Mouse (Mus musculus): ENCODE data around the gene Ctrc. TPM values are rescaled to one million over a fixed set of nuclear protein-coding genes. Genes with fewer than 3 reads are reported as not detected.
"Not testable (repeated sequence)": the region's sequence is repeated elsewhere in the genome, so short reads cannot be mapped to it uniquely, and the experiment has no call there.

The Ctrc gene
- total RNA-seq, 2 experiments from 2014 or later = not detected

DNA sequence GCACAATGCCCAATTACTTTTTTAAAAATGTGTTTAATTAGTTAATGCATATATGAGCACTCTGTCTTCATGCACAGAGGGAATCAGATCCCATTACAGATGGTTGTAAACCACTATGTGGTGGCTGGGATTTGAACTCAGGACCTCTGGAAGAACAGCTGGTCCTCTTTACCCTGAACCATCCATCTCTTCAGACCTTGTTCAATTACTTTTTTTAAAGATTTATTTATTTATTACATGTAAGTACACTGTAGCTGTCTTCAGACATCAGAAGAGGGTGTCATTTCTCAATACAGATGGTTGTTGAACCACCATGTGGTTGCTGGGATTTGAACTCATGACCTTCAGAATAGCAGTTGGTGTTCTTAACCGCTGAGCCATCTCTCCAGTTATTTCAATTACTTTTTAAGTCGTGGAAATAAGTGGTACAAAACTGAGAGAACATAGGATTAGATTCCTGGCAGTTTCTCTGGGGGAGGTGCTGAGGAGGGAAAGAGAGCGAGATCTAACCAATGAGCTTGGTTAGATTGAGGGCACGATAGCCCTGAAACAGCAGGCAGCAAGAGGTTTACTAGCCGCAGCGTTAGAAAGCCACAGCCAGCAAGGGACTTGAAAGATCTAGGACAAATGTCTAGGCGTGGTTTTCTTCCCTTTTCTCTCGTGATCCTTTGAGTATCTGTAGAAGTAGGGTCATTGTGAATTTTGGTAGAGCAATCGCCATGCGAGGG lies 53.4 kb downstream of the Ctrc start:
- no peak for DNase-seq

DNA sequence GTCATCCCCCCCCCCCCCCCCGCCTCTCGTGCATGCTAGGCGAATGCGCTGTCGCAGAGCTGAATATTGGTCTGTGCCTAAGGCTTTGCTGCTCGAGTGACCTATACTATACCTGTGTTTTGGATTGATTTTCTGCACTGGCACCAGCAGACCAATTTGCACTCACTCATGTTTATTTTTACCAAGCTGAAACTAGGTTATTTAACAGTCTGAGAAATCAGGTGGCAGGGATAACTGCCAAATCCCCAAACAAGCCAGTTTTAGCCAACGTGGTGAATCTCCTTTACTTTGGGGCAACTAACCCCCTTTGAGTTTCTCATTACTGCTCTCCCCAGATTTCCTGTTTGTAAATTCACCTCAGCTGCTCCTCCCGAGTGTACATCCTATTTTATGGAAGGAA lies 54.2 kb downstream of the Ctrc start:
- intact Hi-C loops (cut with DNase I) = loop anchor here (2.0 to 10.0 kb wide), 3 partner anchors 129 to 647 kb away; partner anchors contain the start of genes Fbxo42 and Tmem82
- no peak for DNase-seq

More for the DNA sequence above, 53.4 kb downstream of the Ctrc start:
- intact Hi-C loops (cut with DNase I) = loop anchor here (5.0 to 10.0 kb wide), 2 partner anchors 175 to 648 kb away; partner anchors contain the start of genes Fbxo42 and Tmem82

DNA sequence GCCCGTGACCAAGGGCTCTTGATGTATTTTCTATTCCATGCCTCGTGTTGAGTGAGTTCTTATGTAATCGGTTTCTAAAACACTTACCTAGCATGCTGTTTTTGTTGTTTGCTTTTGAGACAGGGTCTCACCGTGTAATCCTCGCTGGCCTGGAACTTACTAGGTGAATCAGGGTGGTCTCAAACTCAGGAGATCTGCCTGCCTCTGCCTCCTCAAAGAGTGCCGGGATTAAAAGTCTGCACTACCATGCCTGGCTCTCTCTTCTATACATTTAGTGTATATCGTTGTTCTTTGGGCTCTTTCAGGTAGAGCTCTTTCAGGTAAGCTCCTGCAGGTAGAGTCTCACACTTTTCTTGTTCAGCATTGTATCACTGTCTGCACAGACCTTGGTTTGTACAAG lies 54.7 kb downstream of the Ctrc start:
- DNase-seq = no peak
- intact Hi-C loops (cut with DNase I) = loop anchor here (2.0 to 10.0 kb wide), 3 partner anchors 129 to 647 kb away; partner anchors contain the start of genes Fbxo42 and Tmem82

DNA sequence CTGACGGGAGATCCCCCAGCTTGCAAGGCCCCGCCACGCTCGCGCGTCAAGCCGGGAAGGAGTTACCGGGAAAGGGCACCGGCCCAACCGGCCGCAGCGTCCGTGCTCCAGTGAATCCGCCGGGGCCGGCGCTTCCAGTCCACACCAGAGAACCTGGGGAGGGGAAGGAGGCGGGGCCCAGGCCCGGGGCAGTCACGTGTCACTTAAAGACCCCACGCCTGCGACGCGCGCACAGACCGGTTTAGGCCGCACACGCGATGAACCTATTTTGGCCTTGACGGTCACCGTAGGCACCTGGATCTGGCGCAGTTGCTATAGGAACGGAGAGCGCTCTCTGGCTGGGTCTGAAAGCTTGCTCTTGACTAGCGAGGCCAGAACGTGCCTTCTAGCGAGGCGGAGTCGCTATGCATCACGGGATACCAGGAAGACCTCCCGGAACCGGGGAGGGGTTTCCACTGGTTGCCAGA lies 55.6 kb downstream of the Ctrc start, which contains the start of gene Dnajc16:
TSS of gene Dnajc16 (minus strand) at position 408 of the 467 bp plus-strand sequence.
- intact Hi-C loops (cut with DNase I) = loop anchor here (2.0 to 10.0 kb wide), 3 partner anchors 128 to 646 kb away; partner anchors contain the start of genes Fbxo42 and Tmem82
- DNase-seq = peak; percentile 93 to 95

DNA sequence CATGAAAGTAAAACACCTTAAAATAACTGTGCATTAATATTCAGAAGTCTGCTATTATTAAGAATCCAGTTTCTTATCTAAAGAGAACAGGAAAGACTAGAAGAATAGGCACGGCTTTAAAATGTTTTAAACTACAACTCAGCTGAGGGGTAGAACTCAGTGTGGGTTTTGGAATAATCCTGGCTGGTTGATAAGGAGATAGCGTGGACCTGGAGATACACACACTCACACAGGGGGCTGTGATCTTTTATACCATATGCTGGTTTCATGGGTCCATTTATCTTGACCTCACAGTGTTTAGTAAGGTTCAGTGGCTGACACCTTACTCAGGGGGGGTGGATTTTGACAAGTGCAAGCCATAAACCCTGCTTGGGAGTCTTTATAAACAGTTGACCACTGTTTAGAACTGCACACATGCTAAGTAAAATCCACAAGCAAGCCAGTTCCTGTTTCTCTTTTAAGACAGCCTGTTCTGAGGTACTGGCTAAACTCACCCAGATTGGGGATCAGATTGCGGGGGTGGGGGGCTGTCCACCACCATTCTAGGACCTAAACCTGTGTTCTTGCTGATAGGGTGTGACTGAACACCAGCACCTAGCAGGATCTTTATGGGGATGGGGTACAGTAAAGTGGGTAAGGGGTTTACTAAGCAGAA lies 56.5 kb downstream of the Ctrc start:
- intact Hi-C loops (cut with DNase I) = loop anchor here (2.0 to 10.0 kb wide), 4 partner anchors 67 to 645 kb away; partner anchors contain the start of genes Ddi2, Fbxo42 and Tmem82
- no peak for DNase-seq

DNA sequence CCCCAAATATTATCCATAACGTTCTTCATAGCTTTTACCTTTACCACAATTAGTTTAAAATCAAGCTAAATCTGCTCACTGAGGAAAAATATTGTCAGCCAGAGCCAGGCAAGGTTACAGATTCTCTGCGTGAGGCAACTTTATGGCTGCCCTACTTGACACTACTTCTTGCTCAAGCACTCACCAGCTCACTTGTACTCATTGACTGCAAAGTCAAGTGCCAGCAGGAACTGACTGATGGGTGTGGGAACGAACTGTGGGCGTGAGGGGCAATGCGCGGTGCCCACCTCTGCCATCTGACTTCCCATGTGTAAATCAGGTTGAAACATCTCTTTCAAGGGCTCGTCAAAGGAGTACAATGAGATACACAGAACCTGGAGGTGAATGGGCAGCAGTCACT lies 58.7 kb downstream of the Ctrc start:
- intact Hi-C loops (cut with DNase I) = loop anchor here (5.0 kb wide), 1 partner anchor 65 kb away; the partner anchor contains the start of gene Ddi2
- DNase-seq = no peak

DNA sequence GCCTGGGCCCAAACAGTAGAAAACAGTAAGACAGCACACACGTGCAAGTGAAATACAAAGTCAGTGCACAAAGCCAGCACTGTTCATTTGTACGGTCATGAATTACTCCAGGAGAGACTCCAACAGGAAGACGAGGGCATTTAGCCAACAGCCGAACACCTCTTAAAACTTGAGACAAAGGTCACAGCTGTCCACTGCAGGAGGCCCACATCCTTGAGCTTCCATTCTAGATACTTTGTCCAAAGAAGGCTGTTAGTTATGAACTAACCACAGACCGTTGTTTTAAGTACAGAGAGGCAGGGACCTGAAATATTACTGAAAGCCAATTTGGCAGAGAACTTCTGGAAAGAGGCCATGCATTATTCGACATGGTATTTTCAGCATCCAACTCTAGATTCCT lies 59.1 kb downstream of the Ctrc start:
- DNase-seq = no peak
- intact Hi-C loops (cut with DNase I) = loop anchor here (5.0 kb wide), 1 partner anchor 65 kb away; the partner anchor contains the start of gene Ddi2

DNA sequence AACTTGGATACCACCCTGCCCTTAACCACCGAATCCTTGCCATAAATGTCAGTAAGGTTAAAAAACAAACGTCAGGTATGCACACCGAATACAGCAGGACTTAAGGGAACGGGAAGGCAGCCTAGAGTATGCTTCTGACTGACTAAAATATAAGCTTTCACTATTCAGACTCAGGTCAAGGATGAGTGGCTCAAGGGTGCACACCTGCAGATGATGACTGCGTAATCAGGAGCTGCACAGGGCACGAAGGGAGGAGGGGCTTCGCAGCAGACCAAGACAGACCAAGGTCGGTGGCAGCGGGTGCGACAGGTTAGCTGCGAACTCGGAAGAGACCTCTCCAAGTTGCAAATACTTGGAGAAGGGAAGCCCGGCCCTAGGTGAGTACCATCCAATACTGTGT lies 60.0 kb downstream of the Ctrc start:
- intact Hi-C loops (cut with DNase I) = loop anchor here (5.0 kb wide), 1 partner anchor 64 kb away; the partner anchor contains the start of gene Ddi2
- no peak for DNase-seq

DNA sequence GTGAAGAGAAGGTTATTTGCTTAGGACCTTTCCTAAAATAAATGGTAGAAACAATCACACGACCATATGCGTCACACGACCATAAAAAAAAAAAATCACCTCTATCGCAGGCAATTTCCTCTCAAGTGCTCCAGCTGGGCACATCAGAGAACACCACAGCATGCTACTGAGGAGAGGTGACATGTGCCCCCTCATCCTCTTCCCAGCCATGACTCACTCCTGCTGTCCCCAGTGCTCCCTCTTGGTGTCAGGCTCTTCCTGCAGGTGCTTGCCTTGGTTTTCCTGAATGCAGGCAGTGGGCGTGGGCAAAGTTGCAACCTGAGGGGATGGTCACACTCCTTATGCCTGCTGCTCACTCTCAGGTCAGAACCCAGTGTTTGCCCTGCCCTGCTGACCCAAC lies 61.3 kb downstream of the Ctrc start:
- intact Hi-C loops (cut with DNase I) = loop anchor here (5.0 kb wide), 1 partner anchor 63 kb away; the partner anchor contains the start of gene Ddi2
- no peak for DNase-seq

DNA sequence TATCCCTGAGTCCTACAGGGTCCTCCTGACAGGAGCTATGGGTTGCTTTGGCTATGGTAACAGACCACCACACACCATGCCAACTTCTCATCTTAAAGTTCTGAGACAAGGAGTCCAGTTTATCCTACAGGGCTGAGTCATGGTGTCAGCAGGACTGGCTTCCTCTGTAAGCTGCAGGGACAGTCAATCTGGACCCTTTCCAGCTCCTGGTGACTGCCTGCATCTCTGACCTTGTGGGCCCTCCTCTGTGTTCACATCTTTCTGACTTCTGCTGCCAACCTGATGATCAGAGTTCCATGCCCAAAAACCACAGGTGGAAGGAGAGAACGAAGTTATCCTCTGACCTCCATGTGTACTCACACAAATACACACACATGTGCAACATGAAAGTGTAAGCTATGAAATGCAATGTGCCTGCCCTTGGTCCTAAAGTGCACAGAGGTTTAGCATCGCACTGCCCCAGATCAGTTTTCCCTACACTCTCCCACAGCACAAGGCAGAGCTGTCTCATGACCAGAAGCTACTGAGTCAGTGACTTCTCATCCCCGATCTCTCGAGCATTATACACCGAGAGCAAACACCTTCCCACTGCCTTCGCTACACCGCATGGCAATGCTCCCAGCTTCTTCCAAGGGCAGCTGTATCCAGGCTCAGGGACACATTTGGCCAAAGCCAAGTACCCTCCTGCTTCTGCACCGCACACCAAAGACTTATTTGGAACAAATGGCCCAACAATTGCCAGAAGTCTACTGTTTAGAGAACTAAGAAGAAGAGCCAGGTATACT lies 64.8 kb downstream of the Ctrc start:
- DNase-seq = no peak
- intact Hi-C loops (cut with DNase I) = no loop called here

DNA sequence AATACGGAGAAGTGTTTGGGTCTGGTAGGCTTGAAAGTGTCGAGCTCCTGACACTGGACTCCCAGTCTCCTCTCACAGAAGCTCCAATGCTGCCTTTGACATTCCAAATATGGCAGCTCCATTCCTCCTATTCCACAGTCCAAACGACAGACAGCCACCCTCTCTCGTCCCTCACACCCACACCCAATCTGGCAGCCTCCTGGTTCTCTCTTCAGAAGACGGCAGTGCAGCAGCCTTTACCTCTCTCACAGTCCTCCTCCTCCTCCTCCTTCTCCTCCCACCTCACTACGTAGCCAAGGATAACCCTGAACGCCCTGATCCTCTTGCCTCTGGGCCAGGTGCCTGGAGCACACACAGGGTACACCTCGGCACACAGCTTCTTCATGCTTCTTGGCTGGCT lies 66.3 kb downstream of the Ctrc start:
- DNase-seq = no peak
- intact Hi-C loops (cut with DNase I) = no loop called here

DNA sequence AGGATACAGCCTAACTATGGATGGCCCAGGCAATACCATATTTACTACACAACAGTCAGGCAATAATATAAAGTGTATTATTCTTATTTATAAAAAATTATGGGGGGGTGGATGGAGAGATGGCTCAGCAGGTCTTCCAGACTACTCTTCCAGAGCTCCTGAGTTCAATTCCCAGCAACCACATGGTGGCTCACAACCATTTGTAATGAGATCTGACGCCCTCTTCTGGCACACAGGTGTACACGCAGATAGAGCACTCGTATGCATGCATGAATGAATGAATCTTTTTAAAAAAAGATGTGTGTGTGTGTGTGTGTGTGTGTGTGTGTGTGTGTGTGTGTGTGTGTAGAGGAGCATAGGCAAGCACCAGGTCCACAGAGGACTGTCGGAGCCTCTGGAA lies 73.1 kb downstream of the Ctrc start:
- intact Hi-C loops (cut with DNase I) = not testable (repeated sequence)

DNA sequence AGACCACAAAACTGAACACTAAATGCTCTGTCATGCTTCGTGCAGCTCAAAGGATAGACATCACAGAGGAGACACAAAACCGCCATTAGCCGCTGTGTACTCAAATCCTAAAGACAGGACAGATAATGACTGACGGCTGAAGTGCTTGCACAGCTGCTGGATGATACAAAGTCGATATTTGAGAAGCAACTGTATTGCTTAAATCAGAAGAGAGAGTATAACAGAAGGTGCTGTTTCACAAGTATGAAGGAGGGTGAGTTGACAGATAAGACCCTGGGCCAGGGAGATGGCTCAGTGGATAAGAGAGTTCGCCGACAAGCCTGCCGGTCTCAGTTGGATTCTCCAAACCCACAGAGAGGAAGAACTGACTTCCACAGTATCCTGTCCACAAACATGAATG lies 74.3 kb downstream of the Ctrc start:
- intact Hi-C loops (cut with DNase I) = no loop called here
- no peak for DNase-seq

More for the DNA sequence above, 73.1 kb downstream of the Ctrc start:
- not testable (repeated sequence) for DNase-seq

DNA sequence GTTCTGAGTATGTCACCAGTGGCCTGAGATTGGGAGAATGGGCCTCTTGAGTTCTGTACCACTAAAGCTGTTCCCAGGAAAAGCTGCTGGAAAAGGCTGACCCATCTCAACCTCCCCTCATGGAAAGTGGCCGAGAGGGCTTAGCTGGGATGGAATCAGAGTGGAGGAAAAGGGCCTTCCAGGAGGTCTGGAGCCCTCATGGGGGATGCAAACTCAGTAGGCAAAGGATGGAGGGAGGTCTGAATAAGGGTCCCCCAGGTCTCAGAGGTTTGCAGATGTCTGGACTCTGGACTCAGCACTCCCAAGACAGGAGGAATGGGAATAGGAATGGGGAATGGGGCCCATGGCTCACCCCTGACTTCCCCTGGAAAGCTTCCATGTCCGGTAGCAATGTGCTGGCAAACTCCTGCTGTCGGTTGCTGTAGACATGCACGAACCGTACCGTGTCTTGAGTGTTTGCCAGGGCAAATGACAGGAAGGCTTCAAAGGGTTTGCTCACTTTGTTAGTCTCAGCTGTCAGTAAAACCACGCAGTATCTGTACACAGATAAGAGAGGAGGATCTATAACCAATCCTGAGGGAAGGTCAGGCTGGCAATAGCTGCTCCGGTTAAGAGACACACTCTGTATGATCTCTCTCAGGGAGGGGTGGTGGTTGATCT lies 76.5 kb downstream of the Ctrc start:
- intact Hi-C loops (cut with DNase I) = loop anchor here (5.0 kb wide), 1 partner anchor 47 kb away; the partner anchor contains the start of gene Ddi2
- no peak for DNase-seq

DNA sequence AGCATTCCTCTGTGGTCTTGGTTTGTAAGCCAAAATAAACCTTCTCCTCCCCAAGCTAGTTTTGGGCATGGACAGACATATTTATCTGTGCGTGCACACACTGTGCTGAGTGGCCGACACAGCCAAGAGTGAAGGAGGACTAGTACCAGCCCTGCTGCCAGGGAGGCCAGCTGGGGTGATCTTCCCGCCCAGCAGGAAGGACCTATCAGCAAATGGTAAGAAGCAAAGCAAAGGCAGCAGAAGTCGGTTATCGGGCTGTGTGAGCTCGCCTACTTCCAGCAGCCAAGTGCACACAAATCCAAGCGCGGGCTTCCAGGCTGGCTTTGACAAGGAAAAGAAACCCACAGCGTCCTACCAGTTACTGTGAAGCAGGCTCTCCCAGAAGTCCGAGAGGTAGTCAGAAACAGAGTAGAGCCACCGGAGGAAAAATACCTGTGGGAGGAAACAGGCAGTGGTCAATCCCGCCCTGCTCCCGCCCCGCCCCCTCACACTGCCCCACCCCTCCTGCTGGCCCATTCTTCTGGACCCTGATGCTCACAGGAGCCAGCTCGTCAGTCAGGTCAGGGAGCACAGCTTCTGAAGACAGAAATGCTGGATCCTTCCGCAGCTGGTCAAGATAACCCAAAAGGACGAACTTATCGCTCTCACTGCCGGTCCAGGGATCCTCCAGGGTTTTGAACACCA lies 78.7 kb downstream of the Ctrc start:
- intact Hi-C loops (cut with DNase I) = loop anchor here (5.0 kb wide), 1 partner anchor 45 kb away; the partner anchor contains the start of gene Ddi2

DNA sequence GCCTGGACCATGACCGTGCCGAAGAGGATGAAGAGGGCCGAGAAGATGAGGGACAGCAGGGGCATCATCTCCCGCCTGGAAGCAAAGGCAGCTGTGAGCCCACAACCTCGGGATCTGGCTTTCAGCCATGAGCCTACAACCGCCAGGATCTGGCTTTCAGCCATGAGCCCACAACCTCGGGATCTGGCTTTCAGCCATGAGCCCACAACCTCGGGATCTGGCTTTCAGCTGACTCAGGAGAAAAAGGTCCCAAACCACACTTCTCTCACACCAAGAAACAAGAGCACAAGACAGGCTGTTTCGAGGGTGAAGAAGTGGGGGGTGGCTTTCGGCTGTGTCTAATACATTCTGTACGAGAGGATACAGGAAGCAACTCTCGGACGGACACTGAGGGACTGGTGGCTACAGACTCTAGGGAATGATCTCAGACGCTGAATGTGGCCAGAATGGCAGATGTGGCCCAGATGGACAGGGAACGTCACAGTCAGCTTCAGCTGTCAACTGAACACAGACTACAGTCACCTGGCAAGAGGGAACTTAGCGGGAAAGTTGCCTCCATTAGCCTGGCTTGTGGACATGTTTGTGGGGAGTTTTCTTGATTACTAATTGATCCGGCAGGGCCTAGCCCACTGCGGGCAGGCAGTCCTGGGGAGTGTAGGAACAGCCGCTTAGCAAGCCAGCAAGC lies 79.3 kb downstream of the Ctrc start:
- peak; percentile 64 to 75 for DNase-seq

More for the DNA sequence above, 78.7 kb downstream of the Ctrc start:
- DNase-seq = no peak

DNA sequence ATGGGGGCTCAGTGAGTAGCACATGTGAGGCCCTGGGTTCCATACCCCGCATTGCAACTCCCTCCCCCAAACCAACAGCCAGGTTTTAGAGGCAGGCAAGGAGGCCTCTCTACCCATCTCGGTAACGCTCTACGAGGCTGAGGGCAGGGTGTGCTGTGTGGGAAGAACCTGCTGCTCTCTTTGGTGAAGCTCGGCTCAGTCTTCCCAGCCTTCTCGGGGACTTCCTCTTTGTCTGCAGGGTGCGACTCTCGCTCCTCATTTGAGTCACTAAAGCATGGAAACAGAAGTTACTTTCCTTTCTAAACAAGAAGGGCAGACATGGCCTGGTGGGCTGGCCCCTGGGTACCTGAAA lies 79.9 kb downstream of the Ctrc start:
- intact Hi-C loops (cut with DNase I) = loop anchor here (5.0 kb wide), 1 partner anchor 44 kb away; the partner anchor contains the start of gene Ddi2
- peak in 1 of 2 experiments; percentile 31 for DNase-seq

More for the DNA sequence above, 79.3 kb downstream of the Ctrc start:
- intact Hi-C loops (cut with DNase I) = loop anchor here (5.0 kb wide), 1 partner anchor 45 kb away; the partner anchor contains the start of gene Ddi2

DNA sequence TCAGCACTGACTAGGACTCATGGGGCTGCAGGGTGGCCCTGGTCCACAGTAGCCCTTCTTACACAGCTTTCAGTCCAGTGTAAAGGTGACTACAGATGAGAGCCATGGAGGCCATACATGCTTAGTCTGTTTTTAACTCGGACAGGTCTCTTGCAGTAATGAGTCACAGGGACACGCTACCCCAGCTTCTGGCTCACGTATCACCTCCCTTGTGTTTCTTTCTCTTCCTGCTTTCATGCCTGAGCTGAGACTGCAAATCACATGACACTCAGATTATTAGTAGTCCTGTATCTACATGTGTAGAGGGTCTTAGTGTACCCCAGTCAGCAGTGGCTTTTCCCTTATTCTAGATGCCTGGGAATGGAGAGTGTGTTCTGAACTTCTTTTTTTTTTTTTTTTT lies 81.2 kb downstream of the Ctrc start:
- DNase-seq = no peak
- intact Hi-C loops (cut with DNase I) = loop anchor here (5.0 kb wide), 1 partner anchor 43 kb away; the partner anchor contains the start of gene Ddi2
